Mouse (Mus musculus): ENCODE measurements around the gene Gm13420.
"Not testable (repeated sequence)": the region's sequence is repeated elsewhere in the genome, so short reads cannot be mapped to it uniquely, and the experiment has no call there.

Gm13420 gene

DNA sequence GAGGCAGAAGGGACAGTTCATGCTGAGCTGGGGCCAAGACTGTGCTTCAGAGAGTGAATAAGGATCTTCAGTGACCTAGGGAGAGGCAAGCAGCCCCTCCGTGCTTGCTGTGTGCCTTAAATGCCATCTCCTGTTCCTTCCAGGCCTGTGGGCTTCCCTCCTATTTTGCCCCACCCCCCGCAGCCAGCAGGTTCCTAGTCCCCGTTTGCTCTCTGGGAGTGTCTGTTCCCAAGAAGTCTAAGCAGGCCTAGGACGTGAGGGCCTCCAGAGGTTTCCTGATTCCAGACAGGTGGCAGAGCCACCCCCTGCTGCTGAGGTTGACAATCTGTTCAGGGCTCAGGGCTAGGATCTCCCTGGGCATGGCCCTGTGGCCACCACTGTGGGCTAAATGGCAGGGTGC lies 12.7 kb downstream of the Gm13420 start:
- DNase-seq (ENCODE audit: low spot score in 2 of 2) = no peak

DNA sequence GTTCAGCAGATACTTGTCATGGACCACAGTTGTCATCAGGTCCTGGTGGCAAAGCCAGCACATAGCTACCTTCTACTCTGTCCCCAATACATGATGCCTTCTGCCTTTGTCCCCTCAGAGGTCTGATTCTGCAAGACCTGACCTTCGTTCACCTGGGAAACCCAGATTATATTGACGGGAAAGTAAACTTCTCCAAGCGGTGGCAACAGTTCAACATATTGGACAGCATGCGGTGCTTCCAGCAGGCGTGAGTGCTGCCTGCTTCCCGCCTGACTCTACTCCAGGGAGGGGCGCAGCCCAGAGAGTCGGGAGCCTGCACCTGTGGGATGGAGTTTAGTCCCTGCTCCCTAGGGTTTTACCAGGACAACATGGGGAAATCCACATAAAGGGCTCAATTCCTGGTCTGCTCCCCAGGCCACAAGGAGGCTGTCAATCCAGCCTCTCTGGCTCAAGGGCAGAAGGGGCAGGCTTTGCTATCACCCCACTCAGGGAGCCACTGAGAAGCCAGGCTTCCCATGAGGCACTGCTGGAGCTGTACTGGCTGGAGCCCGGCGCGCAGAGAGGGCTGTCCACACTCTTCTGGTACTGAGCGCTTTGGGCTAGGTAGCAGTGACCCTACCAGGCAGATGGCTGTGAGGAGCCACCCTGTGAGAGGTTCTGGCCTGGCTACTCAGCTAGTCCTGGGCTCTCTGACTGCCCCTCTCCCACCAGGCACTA lies 14.1 kb downstream of the Gm13420 start:
- DNase-seq (ENCODE audit: low spot score in 2 of 2) = no peak

DNA sequence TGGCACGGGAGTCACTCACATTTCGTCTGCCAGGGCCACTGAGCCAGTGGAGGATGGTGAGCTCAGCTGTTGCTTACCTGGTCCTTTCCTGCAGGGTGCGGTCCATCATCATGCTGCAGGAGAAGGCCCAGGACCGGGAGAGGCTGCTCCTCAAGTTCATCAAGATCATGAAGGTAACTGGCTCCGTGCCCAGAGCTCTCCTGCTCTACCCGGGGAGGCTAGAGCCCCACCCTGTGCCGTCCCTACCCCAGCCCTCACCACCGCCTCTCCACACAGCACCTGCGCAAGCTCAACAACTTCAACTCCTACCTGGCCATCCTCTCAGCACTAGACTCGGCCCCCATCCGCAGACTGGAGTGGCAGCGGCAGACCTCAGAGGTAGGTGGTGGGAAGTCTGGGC lies 15.8 kb downstream of the Gm13420 start:
- DNase-seq (ENCODE audit: low spot score in 2 of 2) = no peak

DNA sequence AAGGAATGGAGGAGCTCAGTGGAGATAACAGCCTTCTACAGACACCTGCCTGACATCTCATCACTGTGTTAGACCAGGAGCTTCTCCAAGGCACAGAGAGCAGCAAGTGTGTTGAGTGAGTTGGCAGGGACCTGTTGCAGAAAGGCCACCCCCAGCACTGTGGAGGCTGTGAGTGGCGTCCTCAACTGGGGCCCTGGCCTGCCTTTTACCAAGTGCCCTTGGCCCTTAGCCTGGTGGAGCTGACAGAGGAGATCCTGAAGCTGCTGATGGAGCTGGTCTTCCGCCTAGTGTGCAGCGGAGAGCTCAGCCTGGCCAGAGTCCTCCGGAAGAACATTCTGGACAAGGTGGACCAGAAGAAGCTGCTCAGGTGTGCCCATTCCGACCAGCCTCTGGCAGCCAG lies 18.1 kb downstream of the Gm13420 start:
- DNase-seq (ENCODE audit: low spot score in 2 of 2) = no peak

DNA sequence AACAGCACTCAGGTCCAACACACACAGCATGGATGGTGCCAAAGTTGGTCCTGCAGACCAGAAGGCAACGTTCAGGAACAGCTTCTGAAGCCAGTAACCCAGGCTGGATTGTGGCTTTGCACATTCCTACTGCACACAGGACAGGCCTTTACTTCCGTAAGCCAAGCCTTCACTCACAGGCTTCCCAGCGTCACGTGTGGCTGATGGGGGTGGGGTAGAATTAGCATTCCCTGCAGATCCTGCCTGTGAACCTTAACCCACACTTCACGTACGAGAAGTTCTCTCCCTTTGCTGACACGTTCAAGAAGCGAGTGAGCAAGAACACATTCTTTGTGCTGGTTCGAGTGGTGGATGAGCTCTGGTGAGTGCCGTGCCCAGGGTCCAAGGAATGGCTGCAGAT lies 18.9 kb downstream of the Gm13420 start:
- DNase-seq (ENCODE audit: low spot score in 2 of 2) = no peak

DNA sequence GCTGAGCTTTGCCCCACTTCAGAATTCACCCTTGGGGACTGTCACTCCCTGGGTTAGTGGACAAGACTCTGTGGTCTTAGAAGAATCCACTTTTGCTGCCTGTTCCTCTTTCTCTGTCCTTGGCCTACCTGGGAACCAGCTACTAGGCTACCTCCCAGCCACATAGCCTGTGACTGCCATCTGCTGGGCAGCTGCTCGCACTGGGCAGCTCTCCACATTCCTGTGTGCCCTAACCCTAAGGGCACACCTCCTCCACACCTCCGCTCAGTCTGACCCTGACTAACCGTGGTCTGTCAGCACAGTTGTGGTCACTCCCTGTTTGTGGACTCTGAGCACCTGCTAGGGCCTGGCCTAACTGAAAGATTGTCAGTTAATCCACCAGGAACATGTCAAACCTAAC lies 19.9 kb downstream of the Gm13420 start:
- peak in 1 of 2 experiments; percentile 40 for DNase-seq (ENCODE audit: low spot score in 2 of 2)

DNA sequence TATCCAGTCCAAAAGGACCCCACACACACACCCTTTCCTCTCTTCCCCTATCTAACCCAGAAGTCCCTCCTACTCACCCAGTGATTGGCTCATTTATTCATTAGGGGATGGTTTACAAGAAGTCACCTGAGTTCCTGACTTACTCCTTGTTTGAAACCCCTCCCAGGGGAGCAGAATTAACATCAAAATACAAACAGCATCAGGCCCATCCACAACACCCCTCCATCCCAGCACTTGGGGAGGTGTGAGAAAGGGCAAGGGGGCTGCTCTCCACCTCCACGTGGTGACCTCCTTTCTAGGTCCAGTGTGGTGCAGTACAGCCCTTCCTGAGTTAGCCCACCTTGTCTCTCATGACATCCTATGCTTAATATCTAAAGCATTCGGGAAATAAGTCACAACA lies 22.0 kb downstream of the Gm13420 start:
- DNase-seq (ENCODE audit: low spot score in 2 of 2) = no peak

DNA sequence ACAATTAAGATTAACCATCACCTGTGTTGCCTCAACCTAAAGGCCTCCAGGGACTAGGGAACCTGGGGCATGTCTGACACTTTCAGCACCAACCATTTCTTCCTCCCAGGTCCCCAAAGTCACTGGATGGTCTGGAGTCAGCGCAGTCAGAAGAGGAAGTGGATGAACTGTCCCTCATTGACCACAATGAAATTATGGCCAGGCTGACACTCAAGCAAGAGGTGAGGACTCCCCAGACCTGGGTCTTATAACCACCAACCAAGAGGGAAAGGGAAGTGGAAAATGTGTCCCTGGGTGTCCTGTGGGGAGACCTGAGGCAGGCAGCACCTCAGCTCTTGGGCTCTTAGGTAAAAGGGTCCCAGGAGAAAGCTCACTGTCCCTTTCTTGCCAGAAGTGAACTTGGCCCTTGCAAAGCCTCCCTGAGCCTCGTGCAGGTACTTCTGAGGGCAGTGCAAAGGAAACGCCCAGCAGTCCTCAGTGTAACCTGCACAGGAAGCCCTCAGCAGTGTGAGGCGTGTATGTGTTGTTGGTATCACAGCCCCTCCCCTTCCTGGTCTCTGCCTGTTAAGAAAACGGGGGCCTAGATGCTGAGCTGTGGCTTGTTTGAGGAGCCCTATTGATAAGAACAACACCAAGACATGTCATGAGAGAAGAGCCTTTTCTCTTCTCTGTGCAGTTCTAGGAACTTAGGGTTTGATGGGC lies 26.7 kb downstream of the Gm13420 start:
- DNase-seq (ENCODE audit: low spot score in 2 of 2) = no peak

DNA sequence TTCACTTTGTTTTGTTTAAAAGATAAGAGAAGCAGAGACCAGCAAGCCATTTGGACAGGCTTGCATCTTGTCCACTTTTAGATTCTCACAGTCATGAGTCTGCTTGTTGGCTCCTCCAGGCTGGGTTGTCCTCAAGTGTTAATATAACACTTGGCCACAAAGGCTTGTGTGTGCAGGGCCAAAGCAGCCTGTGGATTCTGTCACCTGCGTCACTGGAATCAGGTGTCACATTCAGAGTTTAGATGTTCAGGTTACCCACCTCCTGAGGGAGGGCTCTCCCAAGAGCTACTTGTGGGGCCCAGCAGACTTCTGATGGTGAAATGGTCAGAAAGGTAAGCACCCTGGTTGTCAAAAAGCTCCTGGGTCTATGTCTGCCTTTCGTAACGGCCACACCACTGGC lies 28.4 kb downstream of the Gm13420 start:
- no peak for DNase-seq (ENCODE audit: low spot score in 2 of 2)

DNA sequence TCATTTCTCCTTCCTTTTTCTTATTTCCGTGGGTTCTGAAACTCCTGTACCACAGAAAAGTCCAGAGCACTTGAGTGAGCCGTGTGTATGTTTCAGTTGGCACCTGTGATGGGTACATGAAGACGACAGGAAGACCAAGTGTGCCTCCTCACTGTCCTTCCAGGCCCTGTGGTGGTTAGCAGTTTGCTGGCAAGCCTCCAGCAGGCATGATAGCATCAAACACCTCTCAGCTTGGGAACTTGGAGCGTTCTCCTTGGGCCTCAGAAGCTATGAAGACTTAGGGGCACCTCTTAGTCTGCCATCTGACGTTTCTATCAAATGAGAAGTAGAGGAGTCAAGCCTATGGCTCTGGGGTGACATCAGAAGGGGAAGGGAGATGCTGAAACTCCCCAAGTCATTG lies 32.9 kb downstream of the Gm13420 start:
- DNase-seq (ENCODE audit: low spot score in 2 of 2) = no peak

DNA sequence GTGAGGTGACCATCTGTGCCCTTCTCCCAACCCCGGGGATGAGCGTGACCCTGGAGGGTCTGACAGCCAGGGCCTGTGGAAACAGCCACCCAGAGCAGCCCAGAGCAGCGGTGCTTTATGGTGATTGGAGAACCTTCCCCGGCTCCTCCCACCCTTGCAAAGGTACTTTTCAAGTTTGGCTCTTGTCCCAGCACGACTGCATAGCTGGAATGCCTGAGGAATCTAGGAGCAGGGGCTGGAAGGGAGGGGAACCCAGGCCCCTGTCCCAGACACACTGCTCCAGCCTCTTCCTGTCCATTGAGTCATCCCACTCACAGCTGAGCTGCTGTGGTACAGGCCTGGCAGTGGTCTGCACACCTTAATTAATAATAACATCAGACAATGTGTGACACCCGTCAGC lies 34.8 kb downstream of the Gm13420 start:
- no peak for DNase-seq (ENCODE audit: low spot score in 2 of 2)

DNA sequence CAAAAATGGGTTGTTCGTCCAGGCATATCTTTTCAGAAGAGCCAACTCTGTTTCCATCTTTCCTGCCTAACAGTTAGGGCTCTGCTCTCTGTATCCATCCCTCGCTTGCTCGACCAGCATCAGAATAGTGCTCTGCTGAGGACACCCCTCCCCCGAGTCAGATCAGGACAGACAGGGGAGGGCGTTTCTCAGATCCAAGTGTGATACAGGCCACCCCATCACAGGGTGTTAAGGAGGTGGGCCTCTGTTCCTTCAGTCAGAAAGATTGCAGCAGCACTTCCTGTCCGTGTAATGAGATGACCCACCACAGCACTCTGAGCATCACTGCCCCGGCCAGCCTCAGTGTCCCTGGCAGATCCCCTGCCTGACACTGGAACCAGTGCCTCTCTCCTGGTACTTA lies 35.3 kb downstream of the Gm13420 start:
- no peak for DNase-seq (ENCODE audit: low spot score in 2 of 2)

DNA sequence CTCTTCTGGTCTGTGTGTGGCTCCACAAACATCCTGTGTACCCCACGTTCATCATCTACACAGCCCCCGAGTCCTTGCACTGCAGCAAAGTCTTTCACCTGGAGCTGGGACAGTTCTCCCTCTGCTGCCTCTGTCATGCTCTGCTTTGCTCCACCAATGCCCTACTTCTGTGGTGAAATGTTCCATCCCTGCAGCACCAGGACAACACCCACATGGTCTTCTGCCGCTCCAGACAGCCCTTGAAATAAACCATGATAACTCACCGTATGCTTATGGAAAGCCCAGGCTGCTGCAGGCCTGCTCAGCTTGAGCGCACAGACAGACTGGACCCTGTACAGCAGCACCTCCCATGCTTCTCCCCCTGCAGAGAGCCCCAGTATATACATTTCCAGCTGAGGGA lies 37.4 kb downstream of the Gm13420 start:
- no peak for DNase-seq (ENCODE audit: low spot score in 2 of 2)

DNA sequence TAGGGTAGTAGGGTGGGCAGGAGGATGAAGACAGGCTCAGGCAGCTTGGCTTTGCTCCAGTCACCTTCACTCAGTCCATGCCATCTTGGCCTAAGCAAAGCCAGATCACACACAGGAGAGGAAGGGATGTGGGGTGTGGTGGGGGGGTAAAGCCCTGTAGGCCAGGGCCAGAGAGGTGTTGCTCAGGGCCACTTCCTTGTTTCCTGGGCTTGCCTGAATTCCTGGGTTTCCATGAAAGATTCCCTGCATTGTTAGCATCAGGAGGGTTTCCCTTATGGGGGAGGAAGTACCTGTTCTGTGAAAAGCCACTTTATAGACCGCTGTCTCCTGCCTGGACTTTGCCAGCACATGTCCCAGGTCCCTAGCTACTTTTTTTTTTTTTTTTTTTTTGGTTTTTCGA lies 38.0 kb downstream of the Gm13420 start:
- no peak for DNase-seq (ENCODE audit: low spot score in 2 of 2)

DNA sequence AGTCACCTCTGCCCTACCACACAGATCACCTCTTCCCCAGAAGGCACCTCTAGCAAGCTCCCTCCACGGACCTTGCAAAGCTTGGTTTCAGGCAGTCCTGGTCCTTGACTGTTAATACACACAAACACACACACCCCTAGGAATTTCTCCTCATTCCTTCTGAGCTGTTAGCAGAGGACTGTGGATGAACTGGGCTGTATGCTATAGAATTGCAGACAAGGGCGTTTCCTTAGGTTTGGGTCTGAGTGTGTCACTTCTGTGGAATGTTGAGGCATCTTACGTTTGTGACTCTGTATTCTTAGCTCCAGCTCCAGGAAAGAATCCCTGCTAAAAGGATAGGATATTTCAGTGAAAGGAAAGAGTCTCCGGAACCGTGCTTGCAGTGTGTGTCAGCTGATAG lies 39.6 kb downstream of the Gm13420 start:
- no peak for DNase-seq (ENCODE audit: low spot score in 2 of 2)

DNA sequence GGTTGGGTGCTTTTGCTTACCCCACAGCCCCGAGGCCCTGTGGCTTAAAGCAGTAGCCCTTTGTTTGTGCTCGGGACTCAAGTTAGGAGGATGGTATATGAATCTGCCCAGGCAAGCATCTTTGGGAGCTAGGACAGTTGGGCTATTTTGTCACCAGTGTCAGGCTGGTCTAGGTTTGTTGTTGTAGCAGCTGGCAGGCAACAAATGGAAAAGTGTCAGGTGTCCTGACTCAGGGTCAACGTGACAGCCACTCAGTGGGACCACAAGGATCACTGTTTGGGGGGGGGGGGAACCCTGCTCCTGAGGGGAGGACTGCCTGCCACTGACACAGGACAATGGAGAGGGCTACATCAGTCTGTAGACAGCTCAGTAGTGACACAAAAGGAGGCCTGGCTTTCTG lies 40.4 kb downstream of the Gm13420 start:
- no peak for DNase-seq (ENCODE audit: low spot score in 2 of 2)

DNA sequence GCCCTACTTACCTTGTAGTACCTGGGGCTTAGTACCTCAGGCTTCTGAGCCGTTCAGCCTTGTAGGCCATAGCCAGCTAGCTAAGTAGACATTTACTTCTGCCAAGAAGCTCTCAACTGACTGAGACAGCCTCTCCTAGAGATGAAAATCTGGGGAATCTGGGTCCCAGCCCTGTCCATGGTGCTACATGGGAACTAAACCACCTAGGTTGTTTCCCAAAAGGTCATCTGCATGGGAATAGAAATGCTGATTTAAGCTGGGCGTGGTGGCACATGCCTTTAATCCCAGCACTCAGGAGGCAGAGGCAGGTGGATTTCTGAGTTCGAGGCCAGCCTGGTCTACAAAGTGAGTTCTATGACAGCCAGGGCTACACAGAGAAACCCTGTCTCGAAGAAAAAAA lies 43.3 kb downstream of the Gm13420 start:
- not testable (repeated sequence) for DNase-seq (ENCODE audit: low spot score in 2 of 2)

DNA sequence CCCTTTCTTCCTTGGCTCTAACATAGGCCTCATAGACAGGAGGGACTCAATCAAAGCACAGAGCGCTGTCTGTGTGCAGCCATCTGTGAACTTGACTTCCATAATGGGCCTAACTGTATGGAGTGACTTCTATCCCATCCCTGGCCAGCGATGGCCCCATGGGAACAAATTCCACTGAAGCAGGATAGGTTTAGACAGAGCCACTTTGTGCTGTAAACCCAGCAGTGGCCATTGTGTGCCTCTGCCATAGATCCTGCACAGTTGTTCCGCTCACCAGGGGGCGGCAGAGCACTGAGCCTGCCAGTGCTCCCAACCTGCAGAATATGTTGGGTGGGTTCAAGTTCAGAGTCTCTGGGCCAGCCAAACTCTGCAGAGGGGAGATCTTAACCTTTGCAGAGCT lies 43.8 kb downstream of the Gm13420 start:
- DNase-seq (ENCODE audit: low spot score in 2 of 2) = no peak

DNA sequence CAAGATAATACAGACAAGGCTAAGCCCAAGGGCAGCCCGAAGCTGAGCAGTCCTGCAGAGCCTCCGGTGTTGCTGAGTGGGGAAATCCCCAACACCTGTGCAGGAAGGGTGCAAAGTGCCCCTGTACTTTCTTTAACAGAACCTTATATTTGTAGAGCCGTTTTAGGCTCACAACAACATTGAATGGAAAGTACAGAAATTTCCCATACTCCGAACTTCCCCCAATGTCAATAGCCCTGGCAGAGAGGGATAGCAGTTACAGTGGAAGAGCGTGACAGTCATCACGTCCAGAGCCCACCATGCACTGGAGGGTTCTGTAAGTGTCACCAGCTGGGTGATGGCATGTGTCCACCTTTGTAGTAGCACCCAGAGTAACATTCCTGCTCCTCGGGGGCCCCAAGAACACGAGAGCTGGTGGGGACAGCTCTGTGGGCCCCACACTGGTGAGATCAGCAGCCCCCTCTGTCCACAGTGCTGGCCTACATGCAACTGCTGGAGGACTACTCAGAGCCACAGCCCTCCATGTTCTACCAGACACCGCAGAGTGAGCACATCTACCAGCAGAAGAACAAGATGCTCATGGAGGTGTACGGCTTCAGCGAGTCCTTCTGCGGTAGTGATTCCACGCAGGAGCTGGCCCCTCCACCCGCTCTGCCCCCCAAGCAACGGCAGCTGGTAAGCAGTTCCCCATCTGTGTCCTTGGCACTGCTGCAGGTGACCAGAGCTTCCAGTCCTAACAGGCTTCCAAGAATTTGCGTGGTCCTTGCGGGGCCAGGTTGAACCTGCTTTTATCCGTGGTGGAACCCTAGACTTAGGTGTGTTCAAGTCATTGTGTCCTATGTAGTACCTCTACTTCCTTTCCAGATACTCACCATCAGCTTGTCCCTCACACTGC lies 44.5 kb downstream of the Gm13420 start:
- DNase-seq (ENCODE audit: low spot score in 2 of 2) = no peak

DNA sequence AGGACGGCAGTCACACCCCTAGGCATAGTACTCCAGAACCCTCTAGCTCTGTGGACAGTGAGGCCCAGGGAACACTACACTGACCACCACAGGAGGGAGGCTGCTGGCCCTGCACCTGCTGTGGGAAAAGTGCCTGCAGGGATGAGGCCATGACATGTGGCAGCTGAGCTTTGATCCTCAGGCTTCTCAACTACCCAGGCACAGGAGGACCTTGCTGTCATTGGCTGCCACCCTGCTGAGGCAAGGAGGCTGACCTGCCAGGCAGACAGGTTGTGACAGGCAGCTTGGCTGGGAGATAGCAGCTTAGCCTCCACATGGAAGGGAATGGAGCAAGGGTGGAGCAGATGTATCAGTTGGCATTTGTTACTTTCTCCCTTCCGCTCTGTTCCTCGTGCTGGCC lies 46.0 kb downstream of the Gm13420 start:
- no peak for DNase-seq (ENCODE audit: low spot score in 2 of 2)

DNA sequence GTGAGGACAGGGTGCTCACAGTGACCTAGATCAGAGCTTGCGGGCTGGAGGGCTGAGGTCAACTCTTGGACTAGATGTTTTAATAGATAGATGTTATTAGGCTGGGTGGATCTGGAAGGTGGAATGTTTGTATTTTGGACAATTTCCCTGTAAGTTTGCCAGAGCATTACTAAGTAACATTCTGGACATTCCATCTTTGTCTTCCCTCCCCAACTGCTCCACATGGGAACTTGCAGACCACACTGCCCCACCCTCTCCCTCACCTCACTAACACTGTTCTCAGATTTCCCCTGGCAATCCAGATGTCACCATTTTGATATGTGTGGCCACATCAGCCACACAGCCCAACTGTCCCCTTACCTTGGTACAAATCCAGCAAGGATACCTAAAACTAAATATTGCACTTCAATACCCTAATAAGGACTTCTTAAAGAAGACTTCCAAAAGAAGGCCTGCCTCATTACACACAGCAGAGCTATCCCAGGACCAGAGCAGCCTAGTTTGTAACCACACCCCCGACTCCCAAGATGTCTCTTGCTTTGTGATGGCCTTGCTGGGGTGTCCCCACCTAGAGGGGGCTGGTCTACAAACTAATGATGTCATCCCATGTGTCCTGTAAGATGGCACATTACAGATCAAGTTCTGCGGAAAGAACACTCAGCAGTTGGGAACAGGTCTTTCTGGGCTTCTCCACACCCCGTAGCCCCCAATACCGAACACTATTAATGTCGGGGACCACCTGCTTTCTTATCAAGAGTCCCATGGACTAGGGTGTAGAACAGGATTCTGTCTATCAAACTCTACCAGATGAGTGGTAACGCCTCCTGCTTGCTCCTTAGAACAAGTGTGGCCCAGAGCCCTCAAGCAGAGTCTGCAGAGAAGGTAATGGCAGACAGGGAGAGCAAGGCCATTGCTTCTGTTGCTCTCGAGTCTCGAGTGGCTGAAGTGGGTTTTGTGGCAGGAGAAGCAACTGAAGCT lies 48.1 kb downstream of the Gm13420 start:
- DNase-seq (ENCODE audit: low spot score in 2 of 2) = no peak

DNA sequence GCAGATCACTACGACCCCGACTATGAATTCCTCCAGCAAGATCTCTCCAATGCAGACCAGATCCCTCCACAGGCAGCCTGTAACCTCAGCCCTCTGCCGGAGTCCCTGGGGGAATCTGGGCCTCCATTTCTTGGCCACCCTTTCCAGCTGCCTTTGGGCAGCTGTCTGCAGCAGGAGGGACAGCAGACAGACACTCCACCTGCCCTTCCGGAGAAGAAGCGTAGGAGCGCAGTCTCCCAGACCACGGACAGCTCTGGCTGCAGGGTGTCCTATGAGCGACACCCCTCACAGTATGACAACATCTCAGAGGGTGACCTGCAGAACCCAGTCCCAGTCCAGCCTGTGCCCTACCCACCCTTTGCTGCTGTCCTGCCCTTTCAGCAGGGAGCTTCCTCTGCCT lies 49.3 kb downstream of the Gm13420 start:
- DNase-seq (ENCODE audit: low spot score in 2 of 2) = no peak
